Mouse (Mus musculus) v-Abl transformed pro-B cells (cell line): ENCODE measurements around the gene Derl2.

ENCODE experiments used
- in situ Hi-C, 2 experiments: fragments of 400-800 bp; cut with MboI; formaldehyde crosslinking; loops; one replicate each; pipeline ENCODE4 v1.15.1; 2025; ENCODE audit not compliant: unreplicated experiment in 2 of 2

The Derl2 gene

GRCm38 (mm10) chr11:71003611-71004315 lies 15.9 kb downstream of the Derl2 start:
- in situ Hi-C loops, result loop anchor here (10.0 to 25.0 kb wide), 3 partner anchors 321 to 1209 kb away; partner anchors contain the start of genes Aipl1 (in 2 of the 2), Pimreg (in 2 of the 2), 4933427D14Rik (in 1 of the 2) and Gm43951 (in 1 of the 2)

- in situ Hi-C loops, result loop anchor here (10.0 to 25.0 kb wide), 3 partner anchors 324 to 1211 kb away; partner anchors contain the start of genes Aipl1 (in 2 of the 2), Pimreg (in 2 of the 2), 4933427D14Rik (in 1 of the 2) and Gm43951 (in 1 of the 2)
These were observed 18.5 kb downstream of the Derl2 start for GRCm38 (mm10) chr11:71001167-71001566.

- in situ Hi-C loops, result no loop called here
These were observed 36.9 kb downstream of the Derl2 start, which contains the start of gene C1qbp for GRCm38 (mm10) chr11:70982557-70983228. C1qbp (minus strand) TSS chr11:70983026.

GRCm38 (mm10) chr11:70982030-70982429 lies 37.6 kb downstream of the Derl2 start:
- in situ Hi-C loops, result no loop called here

- in situ Hi-C loops, result no loop called here
These were observed 38.7 kb downstream of the Derl2 start for GRCm38 (mm10) chr11:70980751-70981510.

- in situ Hi-C loops, result no loop called here
These were observed 39.4 kb downstream of the Derl2 start for GRCm38 (mm10) chr11:70980232-70980631.

- in situ Hi-C loops, result no loop called here
These were observed 42.3 kb downstream of the Derl2 start for GRCm38 (mm10) chr11:70977293-70977692.

GRCm38 (mm10) chr11:70975193-70975592 lies 44.4 kb downstream of the Derl2 start:
- in situ Hi-C loops, result no loop called here

- in situ Hi-C loops, result no loop called here
These were observed 45.7 kb downstream of the Derl2 start for GRCm38 (mm10) chr11:70973947-70974346.

GRCm38 (mm10) chr11:70972586-70972985 lies 47.1 kb downstream of the Derl2 start:
- in situ Hi-C loops, result no loop called here

- in situ Hi-C loops, result no loop called here
These were observed 48.8 kb downstream of the Derl2 start for GRCm38 (mm10) chr11:70970560-70971540.

- in situ Hi-C loops, result no loop called here
These were observed 49.7 kb downstream of the Derl2 start, which contains the start of the genes Nup88 and Rpain for GRCm38 (mm10) chr11:70969821-70970559. Nup88 (minus strand) TSS chr11:70969973. Rpain (plus strand) TSS chr11:70970213.

- in situ Hi-C loops, result no loop called here
These were observed 50.3 kb downstream of the Derl2 start for GRCm38 (mm10) chr11:70969271-70969794.

- in situ Hi-C loops, result no loop called here
These were observed 55.3 kb downstream of the Derl2 start for GRCm38 (mm10) chr11:70964222-70964907.

GRCm38 (mm10) chr11:70960786-70961554 lies 58.7 kb downstream of the Derl2 start:
- in situ Hi-C loops, result no loop called here
